Mouse (Mus musculus) liver (tissue): ENCODE results near the gene Stk40.

Experiments
- DNase-seq: peaks from one replicate; pipeline ENCODE4 v3.0.0-alpha.2; 2020; ENCODE audit warnings: mixed read lengths

The Stk40 gene

DNA sequence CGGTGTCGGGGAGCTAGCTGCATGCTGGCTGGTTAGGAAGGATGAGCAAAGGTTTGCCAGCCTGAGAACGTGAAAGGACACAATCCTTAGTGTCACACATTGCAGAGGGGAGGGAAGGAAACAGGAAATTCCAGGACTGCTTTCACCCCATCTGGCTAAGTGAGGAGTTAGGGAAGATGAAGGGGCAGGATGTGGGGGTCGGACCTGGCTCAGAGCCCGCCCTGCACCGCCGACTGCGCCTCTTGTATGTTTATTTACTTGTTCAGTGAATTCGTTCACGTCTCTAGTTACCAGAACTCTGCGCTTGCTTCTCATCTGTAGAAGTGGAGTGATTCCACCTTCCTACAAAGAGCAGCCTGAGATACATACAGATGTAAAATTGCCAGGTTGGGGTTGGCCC lies 26.7 kb downstream of the Stk40 start:
- DNase-seq = peak; percentile 36

- DNase-seq = no peak
Measured at GRCm38 (mm10) chr4:126131290-126132121, 27.7 kb downstream of the Stk40 start.

DNA sequence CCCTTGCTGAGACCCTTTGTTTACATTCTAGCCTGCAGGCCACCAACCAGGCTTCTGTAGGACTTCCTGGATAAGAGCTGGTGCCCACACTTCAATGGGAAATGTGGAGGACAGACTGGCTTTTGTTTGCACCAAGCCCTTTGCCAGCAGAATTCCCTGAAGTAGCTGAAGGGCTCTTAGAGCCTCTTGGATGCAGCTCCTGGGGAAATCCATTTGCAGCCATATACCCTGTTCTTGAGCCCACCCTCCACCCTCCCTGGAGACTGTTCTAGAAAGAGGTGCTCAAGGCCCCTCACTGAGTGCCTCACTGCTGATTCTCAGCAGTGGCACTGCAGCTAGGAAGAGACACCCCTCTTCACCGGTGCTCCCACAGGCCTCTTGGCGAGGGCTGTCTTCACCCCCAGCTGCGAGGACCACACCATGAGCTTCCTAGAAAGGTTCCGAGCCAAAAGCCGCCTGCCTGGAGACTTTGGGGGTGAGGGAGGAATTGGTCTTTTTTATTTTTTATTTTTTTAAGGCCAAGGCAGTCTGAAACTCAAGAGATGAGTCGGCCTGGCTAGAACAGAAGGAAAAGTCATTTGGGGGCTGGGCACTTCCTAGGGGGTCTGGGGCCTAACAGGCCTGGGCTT lies 29.0 kb downstream of the Stk40 start:
- no peak for DNase-seq

DNA sequence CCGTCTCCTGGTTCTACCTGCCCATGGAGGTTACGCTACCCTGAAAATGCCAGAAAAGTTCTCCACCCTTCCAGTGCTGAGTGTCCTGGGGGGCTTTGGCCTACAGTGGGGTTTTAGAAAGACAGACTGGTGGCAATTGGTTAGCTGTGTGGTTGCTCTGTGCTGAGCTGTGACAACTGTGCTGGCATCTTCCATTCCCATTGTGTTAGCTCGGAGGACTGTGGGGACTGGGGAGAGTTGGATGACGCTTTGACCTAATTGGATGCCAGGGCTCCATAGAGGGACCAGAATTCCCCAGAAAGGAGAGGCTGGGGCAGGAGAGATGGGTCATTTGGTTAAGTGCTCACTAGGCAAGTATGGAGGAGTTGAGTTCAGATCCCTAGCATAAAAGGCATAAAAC lies 30.5 kb downstream of the Stk40 start:
- no peak for DNase-seq

DNA sequence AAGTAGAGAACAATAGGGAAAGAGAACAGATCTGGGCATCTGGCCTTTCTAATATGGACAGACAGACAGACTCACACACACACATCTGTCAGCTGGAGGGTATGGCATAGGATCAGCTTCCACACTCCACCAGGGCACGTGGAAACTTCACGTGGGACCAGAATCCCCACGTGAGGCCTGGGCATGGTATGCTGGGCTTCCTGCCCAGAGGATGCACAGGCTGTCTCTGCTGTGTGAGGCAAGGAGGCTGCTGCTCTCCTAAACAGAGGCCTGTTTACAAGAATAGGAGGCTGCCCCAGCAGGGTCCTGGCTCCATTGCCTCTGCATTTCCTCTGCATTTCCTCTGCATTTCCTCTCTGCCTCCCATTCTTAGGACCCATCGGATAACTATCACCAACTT lies 30.9 kb downstream of the Stk40 start:
- no peak for DNase-seq

- DNase-seq = no peak
Measured at GRCm38 (mm10) chr4:126137773-126138172, 34.0 kb downstream of the Stk40 start.

GRCm38 (mm10) chr4:126141021-126141420 lies 37.3 kb downstream of the Stk40 start:
- peak; percentile 7 for DNase-seq

DNA sequence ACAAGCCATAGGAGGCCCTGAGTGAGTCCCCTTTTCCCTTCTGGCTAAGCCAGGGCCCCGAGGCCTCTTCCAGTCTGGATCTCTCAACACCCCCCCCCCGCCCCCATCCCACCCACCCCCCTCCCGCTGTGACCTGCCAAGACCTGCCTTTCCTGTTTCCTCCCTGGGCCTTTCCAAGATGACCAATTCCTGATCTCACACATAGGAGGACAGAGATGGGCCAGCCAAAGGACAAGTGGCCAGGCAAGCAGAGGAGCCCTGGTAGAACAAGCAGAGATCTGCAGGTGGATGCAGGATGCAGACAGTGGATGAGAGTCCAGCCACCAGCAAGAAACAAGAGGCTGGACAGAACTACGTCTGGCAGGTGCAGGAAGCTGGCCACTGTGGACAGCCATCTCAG lies 41.6 kb downstream of the Stk40 start:
- no peak for DNase-seq

DNA sequence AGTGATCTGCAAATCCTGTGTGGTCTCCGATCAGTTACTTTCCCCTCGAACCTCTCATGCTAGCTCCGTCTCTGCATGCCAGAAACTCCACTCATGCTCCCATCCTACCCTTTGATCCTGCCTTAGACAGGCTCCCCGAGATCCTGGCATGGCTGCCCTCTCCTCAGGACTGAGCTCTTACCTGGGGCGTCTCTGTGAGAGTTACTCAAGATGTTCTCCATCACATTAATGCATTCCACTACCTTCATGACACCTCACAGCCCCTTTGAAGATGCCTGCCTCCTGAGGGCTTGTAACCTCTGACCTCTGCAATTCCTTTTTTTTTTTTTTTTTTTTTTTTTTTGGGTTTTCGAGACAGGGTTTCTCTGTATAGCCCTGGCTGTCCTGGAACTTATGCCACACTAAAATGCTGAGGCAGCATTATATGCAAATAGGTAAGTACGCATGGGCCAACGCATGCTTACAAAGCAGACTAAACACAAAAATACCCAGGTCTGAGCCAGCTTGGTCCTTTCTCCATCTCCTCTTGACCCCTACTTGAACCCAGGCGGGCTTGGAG lies 43.3 kb downstream of the Stk40 start:
- no peak for DNase-seq

DNA sequence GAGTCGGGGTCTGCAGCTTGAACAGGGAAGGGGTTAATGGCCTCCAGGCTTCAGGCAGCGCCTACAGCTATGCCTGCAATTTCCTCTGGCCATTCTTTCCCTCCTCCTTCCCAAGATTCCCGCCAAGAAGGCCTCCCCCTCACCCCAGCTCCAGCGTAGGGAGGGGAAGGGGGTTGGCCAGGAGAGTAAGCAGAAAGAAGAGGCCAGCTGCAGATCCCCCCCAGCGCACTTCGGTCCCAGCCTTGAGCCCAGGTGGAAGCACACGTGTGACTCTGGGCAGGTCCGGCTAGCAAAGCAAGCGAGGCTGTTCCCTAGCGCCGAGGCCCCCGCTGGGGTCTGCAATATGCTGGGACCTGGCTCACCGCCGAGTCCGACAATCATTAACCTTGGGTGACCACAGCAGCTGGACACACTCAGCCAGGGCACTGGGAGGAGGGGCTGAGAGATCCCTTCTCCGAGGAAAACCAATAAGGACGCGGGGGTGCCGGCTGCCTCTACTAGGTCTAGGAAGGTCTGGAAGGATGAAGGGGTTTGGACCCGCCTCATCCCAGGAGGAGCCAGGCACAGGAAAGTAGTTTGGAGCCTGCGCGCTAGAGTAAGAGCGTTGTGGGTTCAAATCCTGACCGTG lies 43.9 kb downstream of the Stk40 start, which contains the start of gene Eva1b:
Gene Eva1b (plus strand): TSS at position 212 of the 628 bp plus-strand sequence.
- DNase-seq = peak; percentile 73

GRCm38 (mm10) chr4:126148161-126148961 lies 44.6 kb downstream of the Stk40 start:
- DNase-seq = peak; percentile 70

- no peak for DNase-seq
Measured at GRCm38 (mm10) chr4:126149041-126149676, 45.4 kb downstream of the Stk40 start.

- no peak for DNase-seq
Measured at GRCm38 (mm10) chr4:126149798-126150197, 46.0 kb downstream of the Stk40 start.

- peak; percentile 68 for DNase-seq
Measured at GRCm38 (mm10) chr4:126150297-126150948, 46.7 kb downstream of the Stk40 start.

- DNase-seq = peak; percentile 6
Measured at GRCm38 (mm10) chr4:126150949-126151320, 47.2 kb downstream of the Stk40 start.

GRCm38 (mm10) chr4:126151701-126152440 lies 48.1 kb downstream of the Stk40 start:
- peak; percentile 2 for DNase-seq

GRCm38 (mm10) chr4:126152864-126153263 lies 49.1 kb downstream of the Stk40 start:
- DNase-seq = no peak

GRCm38 (mm10) chr4:126155183-126155582 lies 51.4 kb downstream of the Stk40 start:
- no peak for DNase-seq

GRCm38 (mm10) chr4:126155869-126156268 lies 52.1 kb downstream of the Stk40 start:
- no peak for DNase-seq

DNA sequence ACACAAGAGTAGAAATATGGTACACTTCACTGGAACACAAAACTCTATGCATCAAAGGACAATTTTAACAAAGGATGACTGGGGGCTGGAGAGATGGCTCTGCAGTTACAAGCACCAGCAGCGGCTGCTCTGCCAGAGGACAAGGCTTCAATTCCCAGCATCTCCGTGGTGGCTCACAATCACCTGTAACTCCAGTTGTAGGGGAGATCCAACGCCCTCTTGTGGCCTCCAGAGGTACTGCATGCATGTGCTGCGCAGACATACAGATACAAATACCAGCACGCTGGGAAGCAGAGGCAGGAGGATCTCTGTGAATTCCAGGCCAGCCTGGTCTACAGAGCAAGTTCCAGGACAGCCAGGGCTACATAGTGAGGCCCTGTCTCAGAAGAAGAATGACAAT lies 52.9 kb downstream of the Stk40 start:
- DNase-seq = peak; percentile 53

DNA sequence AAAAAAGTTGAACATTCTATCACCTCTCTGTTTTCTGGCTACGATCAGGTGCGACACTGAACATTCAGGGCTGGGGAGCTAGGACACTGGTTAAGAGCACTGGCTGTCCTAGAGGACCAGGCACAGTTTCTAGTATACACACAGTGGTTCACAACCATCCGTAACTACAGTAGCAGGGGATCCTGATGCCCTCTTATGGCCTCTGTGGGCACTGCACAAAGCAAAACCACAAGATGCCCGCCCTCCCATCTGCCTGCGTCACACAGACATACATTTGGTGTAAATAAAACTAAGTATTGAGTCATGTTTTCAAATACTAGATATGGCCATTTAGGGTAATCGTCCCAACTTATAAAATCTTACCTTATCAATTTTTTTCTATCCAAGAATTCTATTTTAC lies 53.8 kb downstream of the Stk40 start:
- DNase-seq = no peak
